Mouse (Mus musculus): ENCODE data around the gene Marcks.
"Not testable (repeated sequence)": the region's sequence is repeated elsewhere in the genome, so short reads cannot be mapped to it uniquely, and the experiment has no call there.

The Marcks gene

DNA sequence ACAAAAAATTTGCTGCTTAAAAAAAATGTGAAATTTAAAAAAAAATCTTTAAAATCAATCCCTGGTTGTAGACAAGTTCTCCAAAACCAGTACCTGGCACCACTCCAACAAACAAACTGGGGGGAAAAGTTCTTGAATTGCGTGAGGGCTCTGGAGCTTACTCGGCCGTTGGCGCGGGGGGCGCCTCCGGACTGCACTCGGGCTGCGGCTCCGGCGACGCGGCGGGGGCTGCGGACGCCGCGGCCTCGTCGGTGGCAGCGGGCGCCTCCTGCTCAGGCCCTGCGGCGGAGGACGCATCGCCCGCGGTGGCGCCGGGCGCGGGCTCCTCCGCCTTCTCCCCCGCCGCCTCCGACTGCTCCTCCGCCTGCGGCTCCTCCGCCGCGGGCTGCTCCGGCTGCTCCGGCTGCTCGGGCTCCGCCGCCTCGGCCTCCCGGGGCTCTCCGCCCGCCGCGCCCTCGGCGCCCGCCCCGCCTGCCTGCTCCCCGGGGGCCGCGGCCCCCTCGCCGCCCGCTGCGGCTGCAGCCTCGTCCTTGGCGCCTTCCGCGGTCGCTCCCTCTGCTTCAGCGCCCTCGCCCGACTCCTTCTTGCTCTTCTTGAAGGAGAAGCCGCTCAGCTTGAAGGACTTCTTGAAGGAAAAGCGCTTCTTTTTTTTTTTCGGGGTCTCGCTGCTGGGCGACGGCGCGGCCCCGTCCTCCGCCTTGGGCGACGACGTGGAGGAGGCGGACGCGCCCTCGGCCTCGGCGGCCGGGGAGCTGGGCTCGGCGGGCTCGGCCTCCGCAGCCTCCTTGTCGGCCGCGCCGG lies 2.6 kb downstream of the Marcks start:
- peak; percentile 71 for DNase-seq (ENCODE audit: low spot score)

DNA sequence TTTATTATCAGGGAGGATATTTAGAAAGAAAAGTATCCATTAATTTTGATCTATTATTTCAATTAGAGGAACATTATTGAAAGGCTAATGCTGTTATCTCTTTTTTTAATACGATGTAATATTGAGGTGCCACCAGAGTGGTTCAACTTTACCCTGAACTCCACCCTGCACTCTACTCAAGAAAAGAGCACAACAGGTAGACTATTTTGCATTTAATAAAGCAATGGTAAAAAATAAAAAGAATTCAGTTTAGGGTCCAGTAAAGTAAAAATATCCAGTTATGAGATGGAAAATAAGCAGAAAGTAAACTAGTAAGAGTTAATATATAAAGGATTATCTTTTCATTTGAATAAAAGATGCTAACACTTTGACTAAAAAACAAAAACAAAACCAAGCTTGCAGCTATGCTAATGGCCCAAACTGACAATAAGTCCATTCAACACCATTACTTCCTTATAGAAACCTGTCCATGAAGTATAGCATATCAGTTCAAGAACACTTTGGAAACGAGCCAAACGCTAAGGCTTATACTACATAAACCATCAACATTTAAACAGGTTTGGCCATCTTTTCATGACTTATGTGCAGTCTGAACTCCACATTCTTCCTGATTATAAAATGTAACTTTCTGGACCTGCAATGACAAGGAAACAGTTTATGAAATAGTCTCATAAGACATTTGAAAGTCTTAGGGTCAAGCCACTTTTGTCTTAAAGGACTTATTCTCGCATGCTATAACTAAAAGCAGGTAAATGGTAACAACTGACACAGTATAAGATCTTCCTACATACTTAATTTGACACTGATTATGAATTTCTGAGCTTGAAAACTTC lies 4.6 kb downstream of the Marcks start:
- DNase-seq (ENCODE audit: low spot score): no peak

DNA sequence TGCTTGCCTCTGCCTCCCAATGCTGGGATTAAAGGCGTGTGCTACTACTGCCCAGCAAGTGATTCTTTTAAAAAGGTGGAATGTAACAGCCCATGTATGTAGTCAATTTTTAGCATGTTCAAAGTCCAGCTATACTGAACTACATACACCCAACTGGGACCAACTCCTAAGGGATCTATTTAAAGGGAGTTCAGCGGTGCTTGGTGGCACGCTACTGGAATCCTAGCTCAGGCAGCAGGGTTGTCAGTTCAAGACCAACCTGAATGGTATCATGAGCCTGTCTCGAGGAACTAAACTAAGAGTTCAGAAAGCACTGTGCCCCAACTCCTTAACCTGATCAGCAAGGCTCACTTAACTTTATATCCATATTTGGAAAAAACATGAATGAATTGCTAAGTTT lies 6.0 kb downstream of the Marcks start:
- no peak for DNase-seq (ENCODE audit: low spot score)

DNA sequence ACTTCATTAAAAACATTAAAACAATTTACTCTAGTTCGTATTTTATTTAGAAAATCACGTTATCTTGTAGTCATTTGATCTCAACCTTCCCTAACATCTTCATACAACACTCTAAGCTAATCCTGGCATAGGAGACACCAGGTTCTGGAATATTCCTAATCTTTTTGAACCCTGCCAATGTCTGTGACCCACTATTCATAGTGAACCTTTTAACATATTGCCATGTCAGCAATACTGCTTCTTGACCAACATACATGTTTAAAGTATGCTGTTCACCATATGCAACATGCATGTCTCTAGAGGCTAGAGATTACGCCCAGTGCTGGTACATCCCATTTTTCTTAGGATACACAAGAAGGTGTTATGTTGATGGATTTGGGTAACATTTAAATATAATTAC lies 9.1 kb downstream of the Marcks start:
- no peak for DNase-seq (ENCODE audit: low spot score)

DNA sequence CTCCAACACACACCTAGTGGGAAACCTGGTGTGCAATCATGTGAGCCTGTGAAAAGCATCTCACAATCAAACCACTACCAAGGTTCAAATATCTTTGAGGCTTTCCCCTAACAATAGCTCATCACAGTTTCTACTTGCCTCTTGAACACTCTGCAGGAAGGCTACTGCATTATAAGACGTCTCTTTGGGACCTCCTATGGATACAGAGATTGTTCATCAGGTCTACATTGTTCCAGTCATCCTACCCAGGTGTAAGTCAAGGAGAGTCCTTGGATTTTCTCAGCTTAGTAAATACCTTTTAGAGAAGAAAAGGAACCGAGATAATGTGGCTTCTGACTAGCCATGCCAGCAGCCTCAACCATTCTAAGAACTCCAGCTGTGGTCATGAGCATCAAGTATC lies 23.4 kb downstream of the Marcks start:
- DNase-seq (ENCODE audit: low spot score): no peak

DNA sequence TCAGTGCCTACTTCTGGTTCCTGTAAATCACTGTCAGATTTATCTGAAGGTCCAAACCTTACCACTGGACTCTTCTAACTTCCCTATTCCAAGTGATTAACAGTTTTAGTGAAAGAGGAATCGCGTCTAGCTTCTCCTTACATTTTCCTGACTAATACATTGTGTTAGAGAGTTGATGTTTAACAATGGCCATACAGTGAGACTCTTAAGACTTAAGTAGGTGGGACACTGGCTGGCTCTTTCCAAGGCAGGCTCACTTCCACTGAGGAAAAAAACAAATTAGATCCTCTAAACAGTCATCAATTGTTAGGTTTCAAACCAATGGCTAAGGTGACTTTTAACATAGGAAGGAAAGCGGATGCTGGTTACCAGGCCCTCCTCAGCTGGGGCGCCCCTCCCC lies 25.9 kb downstream of the Marcks start:
- no peak for DNase-seq (ENCODE audit: low spot score)

DNA sequence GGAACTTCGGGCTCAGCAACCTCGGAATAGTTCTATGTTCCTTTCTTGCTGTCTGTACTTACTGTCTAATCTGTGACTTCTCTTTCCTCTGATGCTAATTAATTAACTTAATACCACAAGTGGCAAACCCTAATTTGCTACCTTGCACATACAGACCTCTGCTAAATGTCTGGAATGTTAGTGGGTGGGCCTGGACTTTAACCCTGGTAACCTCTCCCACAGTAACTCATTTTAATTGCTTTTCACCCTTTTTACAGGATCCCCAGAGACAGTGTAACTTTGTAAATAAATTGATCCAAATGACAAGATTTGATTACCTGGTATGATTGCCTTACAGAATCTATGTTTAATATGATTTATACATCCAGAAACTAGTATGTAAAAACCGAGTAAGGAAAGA lies 26.4 kb downstream of the Marcks start:
- DNase-seq (ENCODE audit: low spot score): no peak

DNA sequence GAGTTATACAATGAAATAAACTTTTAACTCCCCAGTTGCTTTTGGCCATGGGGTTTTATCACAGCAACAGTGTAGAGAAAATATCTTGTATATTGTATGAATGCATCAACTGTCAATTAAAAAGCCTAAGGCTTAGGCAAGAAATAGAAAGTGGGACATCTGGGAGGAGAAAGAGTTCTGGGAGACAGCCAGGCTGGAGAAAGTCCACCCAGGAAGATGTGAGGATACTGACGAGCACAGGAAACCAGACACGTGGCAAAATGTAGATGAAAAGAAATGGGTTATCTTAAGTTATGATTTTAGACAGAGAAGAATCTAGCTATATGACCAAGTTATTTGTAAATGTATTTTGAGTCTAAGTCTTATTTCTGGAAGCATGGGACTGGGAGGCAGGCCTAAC lies 27.3 kb downstream of the Marcks start:
- DNase-seq (ENCODE audit: low spot score): no peak

DNA sequence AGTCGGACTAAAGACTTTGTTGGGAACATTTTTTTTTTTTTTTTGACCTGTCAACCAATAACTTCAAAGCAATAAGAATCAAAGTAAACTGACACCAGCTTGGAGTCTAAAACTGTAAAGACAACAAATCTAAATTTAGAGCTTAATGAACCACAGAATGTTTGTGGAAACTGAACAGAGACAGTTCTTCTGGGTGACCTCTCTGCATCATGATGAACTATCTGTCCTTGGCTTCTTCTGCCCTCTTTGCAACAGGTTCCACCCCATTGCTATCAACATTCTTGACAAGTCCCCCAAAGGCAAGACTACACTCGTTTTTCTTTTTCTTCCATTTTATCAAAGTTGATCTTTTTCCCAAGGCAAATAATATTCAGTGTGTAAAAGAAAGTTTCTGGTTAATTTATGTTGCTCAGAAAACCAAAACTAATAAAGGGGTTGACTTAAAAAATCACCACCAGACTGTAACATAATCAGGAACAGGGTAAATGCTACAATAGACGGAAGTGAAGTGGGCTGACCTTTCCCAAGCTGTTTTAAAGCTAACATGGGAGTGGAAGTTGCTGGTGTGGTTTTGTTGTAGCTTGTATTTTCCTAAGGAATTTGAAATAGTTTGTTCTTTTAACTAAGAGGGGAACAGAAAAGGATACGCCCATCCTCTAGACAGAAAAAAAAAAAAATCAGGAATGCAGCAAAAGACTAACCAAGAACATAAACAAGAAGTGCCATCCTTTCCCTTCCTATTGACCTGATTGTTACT lies 31.7 kb downstream of the Marcks start:
- DNase-seq (ENCODE audit: low spot score): no peak

DNA sequence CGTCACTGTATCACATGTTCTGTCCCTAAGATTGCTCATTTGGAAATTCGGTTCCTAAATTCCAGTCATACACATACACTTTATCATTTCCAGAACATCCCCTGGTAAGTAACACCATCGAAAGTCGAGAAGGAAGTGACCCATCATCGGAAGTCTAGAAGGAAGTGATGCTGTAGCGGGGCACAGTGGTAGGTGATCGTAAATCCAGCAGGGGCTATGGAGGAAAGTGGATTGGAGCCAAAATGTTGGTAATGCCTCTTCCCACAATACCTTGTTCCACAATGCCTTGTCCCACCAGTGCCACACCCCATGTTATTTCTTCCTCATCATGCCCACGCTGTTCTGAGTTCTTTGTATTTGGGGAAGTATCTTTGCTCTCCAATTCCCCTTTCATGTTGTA lies 32.4 kb downstream of the Marcks start:
- DNase-seq (ENCODE audit: low spot score): no peak

DNA sequence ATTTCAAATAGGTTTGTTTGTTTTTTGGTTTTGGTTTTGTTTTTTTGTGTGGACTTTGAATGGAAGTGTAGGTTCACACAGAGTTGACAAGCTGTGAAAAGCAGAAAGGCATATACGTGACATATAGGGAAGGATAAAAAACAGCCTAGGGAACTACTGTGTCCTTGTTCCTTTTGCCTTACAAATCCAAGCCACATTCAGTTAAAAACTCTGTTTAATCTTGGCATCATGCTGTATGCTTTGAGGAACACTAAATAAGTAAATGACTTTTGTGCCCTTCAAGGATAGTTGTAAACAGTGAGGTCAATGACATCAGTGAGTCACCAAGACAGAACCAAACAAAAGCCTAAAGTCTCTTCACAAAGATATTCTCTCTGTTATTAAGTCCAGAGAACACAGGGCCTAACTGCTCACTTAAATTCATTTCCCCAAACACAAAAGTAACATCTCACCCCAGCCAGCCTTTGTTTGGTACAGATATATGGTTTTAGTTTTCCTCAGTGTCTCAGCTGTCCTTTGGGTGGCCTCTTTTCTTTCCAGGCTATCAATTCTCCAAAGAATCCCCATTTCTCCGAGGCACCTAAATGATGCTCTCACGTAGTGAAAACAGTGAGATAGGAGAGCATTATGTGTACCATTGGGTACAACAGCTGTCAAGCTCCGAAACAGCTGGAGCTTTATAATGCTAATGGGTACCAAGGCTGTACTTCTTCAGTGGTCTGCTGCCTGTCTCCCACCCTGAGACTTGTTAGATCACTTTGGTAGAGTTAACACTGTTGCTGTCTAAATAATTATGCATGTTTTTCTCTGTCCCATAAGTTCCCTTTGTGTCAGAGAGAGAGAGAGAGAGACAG lies 36.3 kb downstream of the Marcks start:
- DNase-seq (ENCODE audit: low spot score): no peak

DNA sequence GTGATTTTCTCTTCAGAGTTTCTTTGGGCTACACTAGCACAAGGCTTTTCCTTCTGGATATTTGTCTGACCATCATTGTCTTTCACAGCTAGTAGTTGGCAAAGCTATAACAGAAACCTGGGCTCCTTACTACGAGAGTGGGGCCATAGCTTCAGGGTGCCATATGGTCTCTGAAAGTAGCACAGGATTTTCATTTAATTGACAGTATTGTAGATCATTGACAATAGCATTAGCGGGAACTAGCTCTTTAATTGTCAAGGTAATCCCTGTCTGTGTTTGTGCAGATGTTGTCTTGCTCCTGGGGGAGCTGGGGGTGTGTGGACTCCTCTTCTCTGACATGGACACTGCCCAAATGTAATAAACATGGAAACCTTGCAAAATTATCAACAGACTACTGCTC lies 37.0 kb downstream of the Marcks start:
- no peak for DNase-seq (ENCODE audit: low spot score)

DNA sequence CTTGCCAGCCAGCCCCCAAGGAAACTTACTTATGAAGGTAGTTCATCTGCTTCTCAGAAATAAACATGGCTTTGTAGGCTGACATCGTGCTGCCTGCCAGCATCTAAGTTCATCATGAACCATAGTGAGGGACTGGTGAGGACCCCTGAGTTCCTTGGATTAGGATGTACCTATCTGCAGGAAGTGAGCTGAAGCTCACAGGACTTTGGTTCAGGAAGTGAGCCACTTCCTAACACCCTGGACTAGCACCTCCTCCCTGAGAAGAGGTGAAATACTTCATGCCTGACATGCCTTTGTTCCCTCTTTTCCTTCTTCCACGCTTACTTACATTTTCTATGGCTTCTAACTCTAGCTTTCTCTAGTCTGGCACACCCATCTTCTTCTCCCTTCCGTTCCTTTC lies 42.2 kb downstream of the Marcks start:
- no peak for DNase-seq (ENCODE audit: low spot score)

DNA sequence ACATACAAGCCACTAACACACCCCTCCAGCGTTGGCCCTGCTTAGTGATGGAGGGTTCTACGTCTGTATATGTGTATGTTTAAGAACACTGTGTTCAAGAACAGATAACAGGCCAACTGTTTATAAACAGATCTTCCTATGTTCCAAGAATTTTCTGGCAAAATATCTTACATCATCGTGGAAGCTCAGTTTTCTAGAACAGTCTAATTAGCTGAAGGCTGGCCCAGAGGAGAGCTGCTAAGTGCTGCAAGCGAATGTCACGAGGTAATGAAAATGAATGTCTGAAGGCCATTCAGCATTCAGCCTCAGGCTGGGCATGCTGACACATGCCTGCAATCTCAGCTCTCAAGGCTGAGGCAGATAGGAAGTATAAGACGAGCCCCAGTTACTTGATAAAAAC lies 42.9 kb downstream of the Marcks start:
- no peak for DNase-seq (ENCODE audit: low spot score)

DNA sequence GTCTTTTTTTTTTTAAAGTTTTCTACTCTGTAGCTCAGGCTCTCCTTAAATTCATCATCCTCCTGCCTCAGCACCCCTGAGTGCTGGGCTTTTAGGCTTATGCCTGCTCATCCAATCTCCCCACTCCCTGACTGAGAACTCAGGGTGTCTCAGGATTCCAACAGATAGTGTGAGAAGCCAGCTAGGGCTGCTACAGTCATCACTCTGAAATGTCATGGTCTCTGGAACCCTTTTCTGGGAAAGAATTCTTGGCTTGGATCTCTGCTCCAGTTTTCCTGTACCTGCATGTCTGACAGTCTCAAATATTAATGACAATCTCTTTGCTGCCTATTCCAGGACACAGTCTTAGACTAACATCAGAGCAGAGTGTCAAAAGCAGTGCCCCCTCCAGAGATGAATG lies 45.4 kb downstream of the Marcks start:
- no peak for DNase-seq (ENCODE audit: low spot score)

DNA sequence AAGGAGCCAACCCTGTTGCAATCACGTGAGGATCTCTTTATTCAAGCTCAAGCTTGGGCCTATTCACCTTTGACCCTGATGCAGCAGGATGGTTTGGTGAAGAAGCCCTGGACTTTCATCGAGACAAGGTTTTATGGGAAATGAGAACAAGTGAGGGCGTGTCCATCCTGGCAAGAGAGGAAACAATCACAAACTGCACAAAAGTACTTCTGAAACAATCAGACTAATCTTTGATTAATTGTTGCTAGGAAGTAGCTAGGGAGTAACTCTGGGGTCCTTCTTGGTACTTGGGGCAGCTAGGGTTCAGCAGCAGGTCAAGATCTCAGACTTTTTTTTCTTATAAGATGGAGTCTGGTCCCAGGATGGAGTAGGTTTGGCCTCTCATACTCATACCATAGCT lies 48.3 kb downstream of the Marcks start:
- no peak for DNase-seq (ENCODE audit: low spot score)

DNA sequence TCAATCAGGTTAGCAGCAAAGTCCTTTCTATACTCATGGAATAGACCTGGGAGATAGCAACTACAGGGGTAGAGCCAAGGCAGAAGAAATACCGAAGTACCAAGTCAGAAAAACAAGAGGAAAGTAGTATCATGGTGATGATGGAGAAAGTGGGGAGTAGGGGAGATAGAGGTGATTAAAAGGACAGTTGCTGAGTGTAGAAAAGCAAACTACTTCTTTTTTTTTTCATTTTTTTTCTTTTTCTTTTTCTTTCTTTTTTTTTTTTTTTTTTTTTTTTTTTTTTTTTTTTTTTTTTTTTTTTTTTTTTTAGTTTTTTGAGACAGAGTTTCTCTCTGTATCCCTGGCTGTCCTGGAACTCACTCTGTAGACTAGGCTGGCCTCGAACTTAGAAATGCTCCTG lies 54.6 kb downstream of the Marcks start:
- not testable (repeated sequence) for DNase-seq (ENCODE audit: low spot score)
